Mouse (Mus musculus): ENCODE results near the gene Gabrp.

- TF ChIP-seq POLR2A (IDR thresholded peaks at IDR 0.05; ENCODE audit: control insufficient read depth, extremely low read depth, insufficient read depth, low read length, poor library complexity) (no peak), CTCF (IDR thresholded peaks at IDR 0.05; ENCODE audit: borderline replicate concordance, control insufficient read depth, extremely low read depth, insufficient read depth, low read length, poor library complexity) (no peak)
Observed at GRCm38 (mm10) chr11:33579621-33580020, 862 bp upstream of the Gabrp start.
